Mouse (Mus musculus) urinary bladder, adult 18-20 months (tissue): ENCODE data around the gene Zg16.
"Not testable (repeated sequence)": the region's sequence is repeated elsewhere in the genome, so short reads cannot be mapped to it uniquely, and the experiment has no call there.

ENCODE experiments used
- DNase-seq, 2 experiments: peaks; one replicate each; pipeline ENCODE4 v3.0.0; 2022; ENCODE audit warnings: low spot score in 2 of 2, mixed read lengths in 2 of 2

Gene Zg16

DNA sequence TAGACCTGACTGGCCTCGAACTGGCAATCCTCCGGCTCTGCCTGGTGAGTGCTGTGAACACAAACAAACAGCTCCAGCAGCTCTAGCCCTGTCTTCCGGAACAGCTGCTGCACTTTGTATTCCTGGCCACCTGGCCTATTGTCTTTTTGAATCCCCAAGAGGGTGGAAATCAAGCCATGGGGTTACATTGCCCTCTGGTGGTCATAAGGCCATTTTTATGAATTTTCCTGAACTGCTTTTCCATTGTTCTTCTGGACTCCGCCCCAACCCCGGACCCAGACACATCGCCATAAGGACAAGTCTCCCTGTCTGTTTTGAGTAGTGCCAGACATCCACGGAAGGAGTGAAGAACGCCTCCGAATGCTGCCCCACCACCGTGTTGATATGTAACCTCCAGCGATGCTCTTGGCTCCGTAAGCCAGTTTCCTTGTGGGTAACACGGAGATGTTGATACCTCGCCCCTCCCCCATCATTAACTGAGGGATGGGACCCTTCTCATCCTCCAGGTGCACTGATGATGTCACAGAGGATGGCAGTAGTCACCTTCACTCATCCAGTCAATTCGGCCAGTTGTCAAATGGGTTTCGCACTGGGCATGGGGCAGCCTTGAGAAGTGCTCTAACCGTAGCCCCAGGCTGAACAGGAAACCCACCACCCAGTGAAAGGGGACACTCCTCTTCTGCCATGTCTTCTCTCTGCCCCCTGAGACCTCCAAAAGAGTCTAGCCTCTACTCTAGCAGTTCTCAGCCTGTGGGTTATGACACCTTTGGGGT, 17.6 kb upstream of the Zg16 start:
- peak; percentile 30 to 59 for DNase-seq

DNA sequence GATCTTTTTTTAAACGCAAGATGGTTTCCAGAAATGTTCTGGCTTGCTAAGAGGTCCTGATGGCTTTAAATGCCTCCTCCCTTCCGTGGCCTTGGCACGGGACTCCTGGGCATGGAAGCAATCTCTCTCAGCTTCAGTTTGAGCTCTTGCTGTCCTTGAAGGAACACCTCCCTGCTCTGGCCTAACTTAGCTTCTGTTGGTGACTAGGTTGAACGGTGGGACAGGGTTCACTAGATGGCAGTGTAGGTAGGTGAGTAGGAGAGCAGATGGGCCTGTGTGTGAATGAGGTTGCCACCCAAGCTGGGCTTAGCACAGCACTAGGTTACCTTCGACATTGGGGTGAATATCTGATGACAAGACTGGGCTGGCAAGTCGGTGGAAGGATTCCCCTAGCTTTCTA, 16.8 kb upstream of the Zg16 start:
- no peak for DNase-seq

GRCm38 (mm10) chr7:127102148-127102547, 15.0 kb upstream of the Zg16 start:
- no peak for DNase-seq

DNA sequence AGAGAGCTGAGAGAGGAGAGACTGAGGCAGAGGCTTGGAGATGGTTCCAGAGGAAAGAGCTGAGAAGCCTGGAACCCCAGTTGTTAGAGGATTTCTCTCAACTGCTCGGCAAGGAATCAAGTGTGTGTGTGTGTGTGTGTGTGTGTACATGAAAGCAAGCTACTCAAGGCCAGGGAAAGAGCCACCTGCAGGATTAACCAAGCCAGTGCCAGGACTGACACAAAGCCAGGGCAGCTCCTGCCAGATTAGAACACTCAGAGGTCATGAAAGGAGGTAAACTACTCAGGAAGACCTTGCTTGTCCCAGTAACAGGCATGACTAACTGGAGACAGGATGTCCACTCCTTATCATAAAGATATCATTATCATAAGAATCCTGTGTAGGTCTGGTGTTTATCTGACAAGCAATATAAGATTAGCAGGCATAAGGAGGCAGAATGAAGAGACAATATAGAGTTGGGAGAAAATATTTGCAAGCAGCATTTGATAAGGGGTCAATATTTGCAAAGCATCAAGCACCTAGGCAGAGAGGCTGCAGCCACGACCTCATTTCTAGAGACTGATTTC, 14.4 kb upstream of the Zg16 start:
- DNase-seq: no peak

GRCm38 (mm10) chr7:127099528-127099927, 12.4 kb upstream of the Zg16 start:
- DNase-seq: no peak

- DNase-seq: no peak
These were observed 11.8 kb upstream of the Zg16 start for GRCm38 (mm10) chr7:127098950-127099349.

DNA sequence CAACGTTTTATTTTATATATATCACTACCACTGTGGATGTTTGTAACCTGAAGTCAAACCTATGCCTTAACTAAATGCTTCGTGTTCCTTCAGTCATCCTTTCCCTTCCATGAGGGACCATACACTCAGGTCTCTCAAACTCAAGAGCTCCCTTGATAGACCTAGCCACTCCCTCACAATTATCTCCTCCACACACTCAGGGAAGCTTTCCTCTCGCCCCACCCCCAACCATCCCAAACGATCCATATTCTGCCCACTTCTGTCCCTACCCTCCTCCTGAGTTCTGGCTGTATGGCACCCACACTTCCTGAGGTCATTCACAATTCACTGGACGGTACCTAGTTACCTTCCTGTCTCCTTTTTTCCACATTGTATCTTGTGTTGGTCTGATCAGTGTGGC, 11.4 kb upstream of the Zg16 start:
- DNase-seq: no peak

GRCm38 (mm10) chr7:127096456-127096855, 9.3 kb upstream of the Zg16 start:
- no peak for DNase-seq

GRCm38 (mm10) chr7:127093914-127094313, 6.8 kb upstream of the Zg16 start:
- no peak for DNase-seq

DNA sequence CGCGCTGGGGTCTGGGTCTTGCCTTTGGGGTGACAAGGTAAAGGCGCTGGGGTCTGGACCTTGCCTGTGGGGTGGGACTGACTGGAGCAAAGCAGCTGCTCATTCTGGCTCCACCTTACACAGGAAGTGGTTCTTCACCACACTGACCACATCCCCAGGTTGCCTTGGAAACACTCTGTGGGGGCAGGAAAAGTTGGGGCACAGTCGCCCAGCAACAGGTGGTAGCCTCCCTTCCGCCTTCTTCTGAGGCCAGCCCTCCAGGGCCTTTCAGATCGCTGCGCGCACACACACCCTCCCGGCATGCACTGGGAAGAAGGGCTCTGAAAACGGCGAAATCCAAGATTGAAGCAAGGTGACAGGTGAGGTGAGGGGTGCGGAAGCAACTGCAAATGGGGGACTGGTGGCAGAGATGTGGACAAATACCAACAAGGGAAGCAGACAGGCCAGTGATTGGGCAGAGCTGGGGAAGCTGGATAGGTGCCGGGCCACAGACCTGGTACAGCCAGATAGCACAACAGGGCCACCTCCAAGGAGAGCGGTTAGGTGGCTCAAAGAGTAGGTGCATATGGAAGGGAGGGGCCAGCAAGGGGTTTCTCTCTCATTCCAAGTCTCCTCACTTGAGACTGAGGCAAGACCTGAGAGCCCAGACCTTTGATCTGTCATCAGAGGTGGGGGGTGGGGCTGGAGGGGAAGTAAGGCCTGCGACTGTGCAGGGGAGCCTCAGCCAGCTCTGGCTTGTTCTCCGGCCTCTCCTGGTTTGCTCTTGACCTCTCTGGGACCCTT, 4.2 kb upstream of the Zg16 start, which contains the start of gene AI467606:
TSS of gene AI467606 (plus strand) at position 246 of the 783 bp plus-strand sequence.
- peak in 1 of 2 experiments; percentile 16 for DNase-seq

GRCm38 (mm10) chr7:127090154-127091113, 3.3 kb upstream of the Zg16 start:
- no peak for DNase-seq

DNA sequence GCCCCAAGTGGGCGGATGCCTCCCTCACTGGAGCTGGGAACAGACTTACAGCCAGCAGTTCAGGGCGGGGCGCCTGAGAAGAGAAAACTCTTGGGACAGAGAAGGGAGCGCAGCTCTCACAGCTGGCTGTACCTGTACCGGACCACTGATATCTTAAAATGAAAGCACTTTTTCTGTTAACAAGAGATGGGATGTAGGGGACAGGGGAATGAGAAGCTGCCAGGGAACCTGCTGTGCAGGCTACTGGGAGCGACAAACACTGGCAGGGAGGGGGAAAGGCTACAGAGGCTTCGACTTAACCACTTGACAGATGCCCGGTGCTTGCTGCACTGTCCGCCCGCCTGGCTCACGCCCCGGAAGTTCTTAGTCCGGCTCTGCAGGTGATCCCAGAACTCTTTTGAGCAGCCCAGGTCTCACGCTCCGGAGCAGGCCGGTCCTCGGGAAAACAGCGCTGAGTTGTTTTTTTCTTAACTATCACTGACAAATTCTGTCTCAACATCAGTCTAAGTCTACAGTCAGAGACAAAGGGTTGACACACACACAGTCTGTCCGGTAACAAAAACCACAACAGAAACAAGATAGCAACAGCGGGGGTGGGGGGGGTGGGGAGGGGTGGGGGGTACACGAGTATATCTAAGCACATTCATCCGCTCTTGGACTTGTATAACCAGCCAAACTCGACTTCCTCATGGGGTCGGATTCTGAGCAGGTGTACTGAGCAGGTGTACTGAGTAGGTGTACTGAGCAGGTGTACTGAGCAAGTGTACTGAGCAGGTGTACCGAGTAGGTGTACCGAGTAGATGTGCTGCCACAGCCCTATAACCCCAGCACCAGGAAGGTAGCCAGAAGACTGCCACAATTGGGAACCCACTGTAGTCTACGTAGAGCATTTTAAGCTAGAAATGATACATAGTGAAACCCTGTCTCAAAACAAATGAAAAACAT, 2.0 kb upstream of the Zg16 start:
- DNase-seq: peak in 1 of 2 experiments; percentile 31

DNA sequence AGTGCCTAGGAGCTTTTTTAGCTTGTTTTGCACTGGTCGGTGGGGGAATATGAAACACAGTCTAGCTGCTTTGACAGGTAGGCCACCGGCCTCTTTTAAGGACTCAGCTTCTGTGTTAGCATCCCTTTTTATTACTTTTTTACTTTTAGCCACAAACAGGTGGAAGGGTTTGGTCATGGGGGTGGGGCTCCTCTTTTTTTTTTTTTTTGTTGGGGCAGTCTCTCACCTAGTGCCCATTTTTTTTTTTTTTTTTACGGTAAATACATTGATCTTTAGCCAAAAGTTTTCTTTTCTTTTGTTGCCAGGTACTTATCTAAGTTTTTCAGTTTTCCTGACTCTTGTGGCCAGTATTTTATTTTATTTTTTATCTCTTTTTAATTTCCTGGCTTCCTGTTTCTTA, 955 bp upstream of the Zg16 start:
- DNase-seq: no peak

DNA sequence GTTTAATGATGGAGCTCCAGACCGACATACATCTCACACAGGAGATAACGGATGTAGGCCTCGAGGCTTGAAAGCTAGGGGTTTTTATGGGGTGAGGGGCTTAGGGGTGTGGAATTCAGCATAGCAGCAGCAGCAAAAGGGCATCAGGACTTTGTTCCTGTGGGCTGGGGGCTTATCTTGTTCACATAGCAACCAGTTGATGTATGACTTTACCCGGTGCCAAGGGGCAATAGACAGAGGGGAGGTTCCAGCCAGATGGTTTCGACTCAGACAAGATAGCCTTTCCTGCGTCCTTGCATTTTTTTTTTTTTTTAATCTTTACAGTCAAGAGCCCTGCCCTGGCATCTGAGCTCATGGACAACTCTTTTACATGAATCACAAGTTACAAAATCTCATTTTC, 1.4 kb downstream of the Zg16 start:
- DNase-seq: not testable (repeated sequence)

GRCm38 (mm10) chr7:127084794-127085193, 2.3 kb downstream of the Zg16 start:
- DNase-seq: no peak

GRCm38 (mm10) chr7:127083689-127084088, 3.4 kb downstream of the Zg16 start:
- DNase-seq: no peak

DNA sequence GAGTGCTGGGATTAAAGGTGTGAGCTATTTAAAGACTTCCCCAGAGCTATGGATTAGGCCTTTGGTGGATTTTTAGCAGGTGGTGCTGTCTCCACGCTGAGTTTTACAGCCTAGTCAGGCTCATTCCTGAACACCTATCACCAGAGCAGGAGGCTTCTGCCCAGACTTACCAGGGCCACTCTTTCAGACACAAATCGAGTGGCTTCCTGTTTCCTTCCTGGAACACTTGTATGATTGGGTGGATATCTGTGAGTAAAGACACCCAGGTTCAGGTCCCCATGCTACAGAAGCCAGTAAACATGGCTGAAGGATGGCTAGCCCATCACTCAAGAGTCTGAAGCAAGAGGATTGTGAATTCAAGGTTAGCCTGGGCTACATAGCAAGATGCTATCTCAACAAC, 4.1 kb downstream of the Zg16 start:
- DNase-seq: no peak

DNA sequence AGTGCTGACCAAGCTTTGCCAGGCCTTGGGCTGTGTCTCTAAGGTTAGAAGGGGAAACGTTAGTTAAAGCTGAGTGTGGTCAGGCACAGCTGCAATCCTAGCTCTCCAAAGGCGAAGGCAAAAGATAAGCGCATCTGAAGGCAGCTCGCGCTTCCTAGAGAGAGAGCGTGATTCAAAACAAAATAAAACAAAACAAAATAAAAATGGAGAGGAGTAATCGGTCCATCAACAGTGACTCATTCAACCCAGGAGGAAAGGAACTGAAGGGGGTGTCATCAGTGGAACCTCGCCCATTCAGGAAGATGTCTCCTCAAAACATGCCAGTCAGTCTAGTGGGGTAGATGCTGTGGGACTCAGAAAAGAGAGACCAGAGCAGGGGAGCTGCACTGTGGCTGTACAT, 4.9 kb downstream of the Zg16 start:
- DNase-seq: no peak

DNA sequence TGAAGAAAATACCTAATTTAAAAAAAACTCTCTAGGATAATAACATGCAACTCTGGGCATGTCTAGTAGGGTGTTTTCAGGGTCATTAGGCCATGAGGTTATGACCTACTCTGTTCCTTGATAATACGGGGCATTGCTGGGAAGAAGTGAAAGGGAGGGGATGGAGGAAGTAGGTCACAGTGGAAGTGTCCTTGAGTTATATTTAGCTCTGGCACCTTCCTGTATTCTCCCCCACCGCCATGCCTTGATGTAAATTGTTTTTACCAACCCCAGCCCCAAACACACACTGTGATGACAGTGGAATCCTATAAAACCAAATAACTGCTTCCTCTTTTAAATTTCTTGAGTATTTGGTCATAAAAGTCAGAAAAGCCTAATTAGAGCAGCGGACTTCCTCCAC, 7.1 kb downstream of the Zg16 start:
- DNase-seq: no peak

DNA sequence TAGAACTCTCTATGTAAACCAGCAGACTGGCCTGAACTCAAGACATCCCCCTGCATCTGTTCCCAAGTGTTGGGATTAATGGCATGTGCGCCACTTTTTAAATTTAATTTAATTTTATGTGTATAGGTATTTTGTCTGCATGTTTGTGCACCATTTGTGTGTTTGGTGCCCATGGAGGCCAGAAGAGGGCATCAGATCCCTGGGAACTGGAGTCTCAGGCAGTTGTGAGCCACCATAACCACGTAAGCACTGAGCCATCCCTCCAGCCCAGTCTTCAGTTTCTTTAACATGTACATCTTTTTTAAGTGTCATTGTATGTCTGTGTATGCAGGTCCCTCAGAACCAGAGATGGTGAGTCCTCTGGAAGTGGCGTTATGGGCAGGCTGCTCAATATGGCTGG, 9.4 kb downstream of the Zg16 start:
- DNase-seq: no peak
